ENCODE assay signal across 9 mouse cellular contexts in the genomic region with DNA sequence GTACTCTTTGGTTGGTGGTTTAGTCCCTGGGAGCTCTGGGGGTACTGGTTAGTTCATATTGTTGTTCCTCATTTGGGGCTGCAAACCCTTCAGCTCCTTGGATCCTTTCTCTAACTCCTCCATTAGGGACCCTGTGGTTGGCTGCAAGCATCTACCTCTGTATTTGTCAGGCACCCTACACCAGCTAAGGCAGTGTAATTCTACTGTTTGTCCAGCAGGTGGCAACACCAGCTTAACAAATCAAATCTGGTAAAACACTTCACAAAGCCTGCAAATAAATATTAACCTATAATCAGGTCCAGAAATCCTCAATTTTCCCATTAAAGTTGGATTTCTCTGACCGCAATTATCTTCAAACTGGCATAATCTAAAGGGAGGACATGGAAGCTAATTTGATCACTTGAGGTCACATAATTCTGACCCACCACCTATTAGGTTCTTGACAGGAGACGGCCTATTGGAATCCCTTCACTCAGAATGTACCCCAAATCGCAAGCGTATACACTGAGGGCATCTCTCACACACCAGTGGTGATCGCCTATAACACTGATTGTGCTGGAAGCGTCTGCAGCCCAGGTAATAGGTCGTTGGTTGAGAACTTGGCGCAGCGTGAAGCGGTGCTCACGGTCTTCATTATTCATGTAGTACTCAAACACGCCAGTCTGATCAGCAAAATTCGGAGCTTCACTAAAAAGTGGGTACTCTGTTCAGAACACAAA. TPM values are rescaled to one million over a fixed set of nuclear protein-coding genes. Genes with fewer than 3 reads are reported as not detected.
A peak's percentile ranks its signal among the peaks of the same experiment; 100 is the strongest.
DNase-seq lines count a peak whose midpoint lies in the region; ATAC-seq and TF ChIP-seq lines count a peak whose summit lies in the region.
"Had no signal": no experiment of that assay in that cellular context is flagged by ENCODE, and none has a peak within 500 bp of the region (broad histone marks: within the 10 kb centered on the region; RNA-seq: fewer than 3 reads in every experiment).

No protein-coding gene starts in this region.

- peak; percentile 93 for TF ChIP-seq RAD21 in CH12.LX (IDR thresholded peaks at IDR 0.05; ENCODE audit: low read depth, low read length)

- in situ Hi-C loops in CH12.LX (cut with MboI; ENCODE audit: low pct_ligation_motif_present, low pct_unique_long_range_greater_than_20kb, low sequenced_read_pairs), result loop anchor here (10.0 to 25.0 kb wide), 2 partner anchors 62 to 225 kb away; no protein-coding TSS in a partner anchor

- DNase-seq in intestine, embryonic 14.5 days (ENCODE audit: low spot score), result peak; percentile 54
- DNase-seq in CH12.LX (ENCODE audit: extremely low read depth), result peak; percentile 63
- peak; percentile 18 for DNase-seq in cerebellum, adult 9-11 months
- DNase-seq in left cerebral cortex, postnatal 25 days (ENCODE audit: low spot score in 2 of 2), result peak; percentile 36 to 43
- DNase-seq in neural tube, embryonic 11.5 days (ENCODE audit: low spot score), result peak; percentile 49

- dilution Hi-C loops in CH12.LX (cut with MboI; ENCODE audit: extremely low pct_ligation_motif_present, extremely low pct_unique_long_range_greater_than_20kb, low sequenced_read_pairs), result no loop called here

- intact Hi-C loops in left cerebral cortex, postnatal 25 days (cut with DNase I), result no loop called here

- H3K9me3 ChIP-seq in intestine, embryonic 14.5 days (ENCODE audit: control insufficient read depth, low read length), result no peaks in the 10 kb centered on the region
- H3K9me3 ChIP-seq in intestine, embryonic 16.5 days (ENCODE audit: control insufficient read depth, low read length), result no peaks in the 10 kb centered on the region
- no peaks in the 10 kb centered on the region for H3K9me3 ChIP-seq in CH12.LX (replicated peaks; ENCODE audit: low read length)
- no peaks in the 10 kb centered on the region for H3K9me3 ChIP-seq in heart, embryonic 16.5 days (replicated peaks; ENCODE audit: control insufficient read depth, low read length)
- no peaks in the 10 kb centered on the region for H3K9me3 ChIP-seq in neural tube, embryonic 11.5 days (ENCODE audit: control insufficient read depth, low read length)
- H3K9me3 ChIP-seq: lung, embryonic 15.5 days had no signal

- H3K27me3 ChIP-seq in intestine, embryonic 14.5 days (replicated peaks; ENCODE audit: control insufficient read depth, insufficient read depth, low read length), result no peaks in the 10 kb centered on the region
- no peaks in the 10 kb centered on the region for H3K27me3 ChIP-seq in intestine, embryonic 16.5 days (replicated peaks; ENCODE audit: control insufficient read depth, insufficient read depth, low read length)
- no peaks in the 10 kb centered on the region for H3K27me3 ChIP-seq in CH12.LX (replicated peaks)
- no peaks in the 10 kb centered on the region for H3K27me3 ChIP-seq in heart, embryonic 16.5 days (ENCODE audit: control insufficient read depth, insufficient read depth, low read length)
- no peaks in the 10 kb centered on the region for H3K27me3 ChIP-seq in neural tube, embryonic 11.5 days (ENCODE audit: control insufficient read depth, insufficient read depth, low read length)
- H3K27me3 ChIP-seq: lung, embryonic 15.5 days had no signal

- H3K4me1 ChIP-seq in intestine, embryonic 14.5 days (replicated peaks; ENCODE audit: control insufficient read depth, insufficient read depth, low read length), result no peaks in the 10 kb centered on the region
- H3K4me1 ChIP-seq in intestine, embryonic 16.5 days (ENCODE audit: control insufficient read depth, insufficient read depth, low read length), result no peaks in the 10 kb centered on the region
- peaks cover 4 to 27% of the 10 kb centered on the region in 2 experiments for H3K4me1 ChIP-seq in CH12.LX (ENCODE audit: control insufficient read depth in 1 of 2, insufficient read depth in 2 of 2)
- H3K4me1 ChIP-seq in heart, embryonic 16.5 days (ENCODE audit: control insufficient read depth, insufficient read depth, low read length), result peaks cover 13% of the 10 kb centered on the region
- H3K4me1 ChIP-seq in neural tube, embryonic 11.5 days (ENCODE audit: control insufficient read depth, insufficient read depth, low read length), result no peaks in the 10 kb centered on the region
- H3K4me1 ChIP-seq: lung, embryonic 15.5 days had no signal

- no peak for TF ChIP-seq POLR2A in CH12.LX (IDR thresholded peaks at IDR 0.05; ENCODE audit: low read depth, low read length)

- no peak overlapping the region for H3K4me3 ChIP-seq in intestine, embryonic 14.5 days (ENCODE audit: low read depth, low read length)
- H3K4me3 ChIP-seq in intestine, embryonic 16.5 days (ENCODE audit: low read length), result no peak overlapping the region
- no peak overlapping the region for H3K4me3 ChIP-seq in CH12.LX (replicated peaks in 1 of 3; ENCODE audit: low read depth in 2 of 3, low read length in 2 of 3, poor library complexity in 1 of 3)
- H3K4me3 ChIP-seq in heart, embryonic 16.5 days (ENCODE audit: low read length), result no peak overlapping the region
- H3K4me3 ChIP-seq in neural tube, embryonic 11.5 days (ENCODE audit: low read depth, low read length), result no peak overlapping the region
- H3K4me3 ChIP-seq: lung, embryonic 15.5 days had no signal

- no peak overlapping the region for H3K4me2 ChIP-seq in intestine, embryonic 14.5 days (ENCODE audit: low read length)
- H3K4me2 ChIP-seq in intestine, embryonic 16.5 days (ENCODE audit: low read depth, low read length), result no peak overlapping the region
- no peak overlapping the region for H3K4me2 ChIP-seq in CH12.LX (ENCODE audit: insufficient read depth, low read depth, poor library complexity, severe bottlenecking)
- H3K4me2 ChIP-seq in heart, embryonic 16.5 days (ENCODE audit: low read depth, low read length), result no peak overlapping the region
- no peak overlapping the region for H3K4me2 ChIP-seq in neural tube, embryonic 11.5 days (ENCODE audit: low read depth)
- H3K4me2 ChIP-seq: lung, embryonic 15.5 days had no signal

- H3K27ac ChIP-seq in intestine, embryonic 14.5 days (ENCODE audit: low read depth), result no peak overlapping the region
- H3K27ac ChIP-seq in intestine, embryonic 16.5 days (ENCODE audit: low read length), result no peak overlapping the region
- no peak overlapping the region for H3K27ac ChIP-seq in CH12.LX (ENCODE audit: insufficient read depth, low read depth)
- no peak overlapping the region for H3K27ac ChIP-seq in heart, embryonic 16.5 days (ENCODE audit: low read length)
- H3K27ac ChIP-seq in neural tube, embryonic 11.5 days (ENCODE audit: low read depth, low read length), result no peak overlapping the region
- H3K27ac ChIP-seq: lung, embryonic 15.5 days had no signal

- 89% methylated on average over 13 of the region's 13 CpGs for WGBS in intestine, embryonic 14.5 days
- WGBS in intestine, embryonic 16.5 days, result 90% methylated on average over 13 of the region's 13 CpGs
- 80% methylated on average over 13 of the region's 13 CpGs for WGBS in heart, embryonic 16.5 days
- 91% methylated on average over 13 of the region's 13 CpGs for WGBS in neural tube, embryonic 11.5 days

- H3K9ac ChIP-seq in intestine, embryonic 14.5 days (ENCODE audit: low read length), result no peak overlapping the region
- H3K9ac ChIP-seq in intestine, embryonic 16.5 days (ENCODE audit: low read depth, low read length), result no peak overlapping the region
- no peak overlapping the region for H3K9ac ChIP-seq in CH12.LX (ENCODE audit: insufficient read depth, low read depth)
- H3K9ac ChIP-seq in heart, embryonic 16.5 days (ENCODE audit: low read length), result no peak overlapping the region
- no peak overlapping the region for H3K9ac ChIP-seq in neural tube, embryonic 11.5 days (ENCODE audit: low read length)
- H3K9ac ChIP-seq: lung, embryonic 15.5 days had no signal

- TF ChIP-seq CTCF in CH12.LX (conservative IDR thresholded peaks at IDR 0.05 in 1 of 2, IDR thresholded peaks at IDR 0.05 in 1 of 2; ENCODE audit: low read depth in 2 of 2, low read length in 2 of 2), result peak; percentile 89 to 90

- H3K36me3 ChIP-seq in intestine, embryonic 14.5 days (ENCODE audit: control insufficient read depth, insufficient read depth, low read length), result 0 out of 2 replicates have a peak, but pooled peaks cover 3% of the 10 kb centered on the region
- no peaks in the 10 kb centered on the region for H3K36me3 ChIP-seq in intestine, embryonic 16.5 days (ENCODE audit: control insufficient read depth, insufficient read depth, low read length)
- H3K36me3 ChIP-seq in CH12.LX (replicated peaks in 1 of 2; ENCODE audit: control insufficient read depth in 1 of 2, insufficient read depth in 1 of 2, low read length in 1 of 2), result peaks cover 15 to 29% of the 10 kb centered on the region in 2 experiments
- H3K36me3 ChIP-seq in heart, embryonic 16.5 days (ENCODE audit: control insufficient read depth, insufficient read depth), result no peaks in the 10 kb centered on the region
- H3K36me3 ChIP-seq in neural tube, embryonic 11.5 days (ENCODE audit: control insufficient read depth, insufficient read depth, low read length), result no peaks in the 10 kb centered on the region
- H3K36me3 ChIP-seq: lung, embryonic 15.5 days had no signal

- no peak for TF ChIP-seq EP300 in CH12.LX (IDR thresholded peaks at IDR 0.05; ENCODE audit: low read length)

- no peaks in the 10 kb centered on the region for H3K79me2 ChIP-seq in CH12.LX (replicated peaks; ENCODE audit: control insufficient read depth, extremely low read depth, insufficient read depth, poor library complexity, severe bottlenecking)

- peak; percentile 55; the same call in 1 of the 2 replicates for ATAC-seq in intestine, embryonic 14.5 days (replicated peaks; ENCODE audit: low FRiP score, low TSS enrichment, low read depth)
- ATAC-seq in intestine, embryonic 16.5 days, result no peak
- 0 out of 2 replicates have a peak, but pooled peaks have one; percentile 24 for ATAC-seq in heart, embryonic 16.5 days (replicated peaks; ENCODE audit: extremely low read depth, insufficient read depth, low FRiP score)
- ATAC-seq in neural tube, embryonic 11.5 days (ENCODE audit: insufficient read depth, low FRiP score, low TSS enrichment), result peak; percentile 67; the same call in 1 of the 2 replicates
- no peak for ATAC-seq in erythroid progenitor cell, adult 5-6 weeks (replicated peaks; ENCODE audit: low FRiP score, poor library complexity, severe bottlenecking)

RNA-seq across cellular contexts. Expression of gene Galc, which starts 46.6 kb away (rescaled TPM):
- 8.9 and 10.4 TPM in 2 replicates for polyA plus RNA-seq in intestine, embryonic 14.5 days (2014; fragmentation: Nextera tagmentation; extraction: Ambion mirVana)
- 9.2 and 10.8 TPM in 2 replicates for polyA plus RNA-seq in intestine, embryonic 16.5 days (2015; fragmentation: Nextera tagmentation; extraction: Ambion mirVana)
- total RNA-seq in CH12.LX (2012; rRNA removed), result 4.7 and 6.4 TPM in 2 replicates
- total RNA-seq in CH12.LX (2014; rRNA removed), result 1.6 and 1.8 TPM in 2 replicates
- polyA plus RNA-seq in CH12.LX (2012; ENCODE audit: insufficient read length, low read depth), result 8.6 and 9.1 TPM in 2 replicates
- polyA plus RNA-seq in heart, embryonic 16.5 days (2015; fragmentation: Nextera tagmentation; extraction: Ambion mirVana), result 5.4 and 6.4 TPM in 2 replicates
- 10 to 100 TPM; 19.8 to 24.2 TPM for total RNA-seq in left cerebral cortex, postnatal 25 days (2021)
- 12.2 and 15.0 TPM in 2 replicates for polyA plus RNA-seq in neural tube, embryonic 11.5 days (2014; fragmentation: Nextera tagmentation; extraction: Ambion mirVana)
- total RNA-seq in erythroid progenitor cell, adult 5-6 weeks (2015; ENCODE audit: low replicate concordance), result 5.0 and 11.9 TPM in 2 replicates
- total RNA-seq in erythroid progenitor cell, adult 5-6 weeks (2017; ENCODE audit: low replicate concordance), result 1.6 and 6.2 TPM in 2 replicates

RNA-seq across cellular contexts. Expression of gene Gpr65, which starts 55.8 kb away (rescaled TPM):
- polyA plus RNA-seq in intestine, embryonic 14.5 days (2014; fragmentation: Nextera tagmentation; extraction: Ambion mirVana), result 2.5 and 2.7 TPM in 2 replicates
- 2.4 and 2.6 TPM in 2 replicates for polyA plus RNA-seq in intestine, embryonic 16.5 days (2015; fragmentation: Nextera tagmentation; extraction: Ambion mirVana)
- total RNA-seq in CH12.LX (2012; rRNA removed), result 31.0 and 31.9 TPM in 2 replicates
- total RNA-seq in CH12.LX (2014; rRNA removed), result 80.3 and 84.1 TPM in 2 replicates
- polyA plus RNA-seq in CH12.LX (2012; ENCODE audit: insufficient read length, low read depth), result 72.6 and 80.5 TPM in 2 replicates
- polyA plus RNA-seq in heart, embryonic 16.5 days (2015; fragmentation: Nextera tagmentation; extraction: Ambion mirVana), result 2.5 and 3.9 TPM in 2 replicates
- total RNA-seq in left cerebral cortex, postnatal 25 days (2021), result not detected
- 0.74 and 0.93 TPM in 2 replicates for polyA plus RNA-seq in neural tube, embryonic 11.5 days (2014; fragmentation: Nextera tagmentation; extraction: Ambion mirVana)
- total RNA-seq in erythroid progenitor cell, adult 5-6 weeks (2015; ENCODE audit: low replicate concordance), result 10.5 and 24.3 TPM in 2 replicates
- 3.5 and 11.3 TPM in 2 replicates for total RNA-seq in erythroid progenitor cell, adult 5-6 weeks (2017; ENCODE audit: low replicate concordance)

Comparison
In these comparisons a context has a peak if more than half of its experiments do, and no peak if none do; other contexts are left out.
1. ATAC-seq: peak in intestine, embryonic 14.5 days (single experiment), heart, embryonic 16.5 days (single experiment) and neural tube, embryonic 11.5 days (single experiment); none in intestine, embryonic 16.5 days (single experiment) and erythroid progenitor cell, adult 5-6 weeks (single experiment).
2. RNA of gene Gpr65, which starts 55.8 kb away (polyA plus RNA-seq): 72.6 to 80.5 TPM in CH12.LX; 2.5 to 3.9 TPM in heart, embryonic 16.5 days, 2.4 to 2.6 TPM in intestine, embryonic 16.5 days, 2.5 to 2.7 TPM in intestine, embryonic 14.5 days and 0.74 to 0.93 TPM in neural tube, embryonic 11.5 days; every median in the first group is over 10 times any median in the second.
3. Peak in every context shown above with its lines, with median percentiles within 50 percentile points of each other: DNase-seq.